Mouse (Mus musculus) G1E (cell line): ENCODE measurements around the gene Kansl1l.

Experiments
- CTCF ChIP-seq: IDR thresholded peaks from 2 replicates; pipeline ENCODE4 v1.5.1; 2012; ENCODE audit warnings: low read depth, low read length, inconsistent platforms, mixed read lengths
- GATA1 ChIP-seq: IDR thresholded peaks from 2 replicates; pipeline ENCODE4 v1.6.1; 2012; ENCODE audit warnings: borderline replicate concordance, low read length, inconsistent platforms, mixed read lengths
- GATA2 ChIP-seq: IDR thresholded peaks from 2 replicates; pipeline ENCODE4 v1.6.1; 2012; ENCODE audit warnings: low read depth, low read length, inconsistent platforms, borderline replicate concordance
- POLR2AphosphoS5 ChIP-seq: IDR thresholded peaks from 2 replicates; pipeline ENCODE4 v1.6.1; 2012; ENCODE audit warnings: low read depth, low read length, inconsistent platforms; ENCODE audit not compliant: insufficient replicate concordance

- TF ChIP-seq CTCF: no peak
- no peak for TF ChIP-seq POLR2AphosphoS5
- no peak for TF ChIP-seq GATA1
- no peak for TF ChIP-seq GATA2
These were observed 12.7 kb downstream of the Kansl1l start for GRCm38 (mm10) chr1:66804710-66805109.
